Mouse (Mus musculus) hindbrain, embryonic 14.5 days (tissue): ENCODE results near the gene AU040320. TPM values are rescaled to one million over a fixed set of nuclear protein-coding genes. Genes with fewer than 3 reads are reported as not detected.

ENCODE experiments used
- ATAC-seq: fragments of 200-750 bp; cut with Nextera tagmentation; 2 replicates; pipeline ENCODE4 v1.8.0; 2017; ENCODE audit warnings: moderate number of reproducible peaks, mild to moderate bottlenecking, moderate TSS enrichment, moderate library complexity; ENCODE audit not compliant: low FRiP score
- DNase-seq: peaks from one replicate; pipeline ENCODE4 v3.0.0-alpha.2; 2015; ENCODE audit warnings: low spot score
- H3K27ac ChIP-seq: fragments of 300-500 bp; sonication (generic); 2 replicates; pipeline ENCODE4 v1.5.1; 2014; ENCODE audit warnings: mild to moderate bottlenecking, moderate library complexity
- H3K27me3 ChIP-seq: fragments of 300-500 bp; sonication (generic); 2 replicates; pipeline ENCODE4 v1.6.1; 2014; ENCODE audit warnings: mild to moderate bottlenecking, low read length, mixed read lengths; ENCODE audit not compliant: control insufficient read depth, insufficient read depth
- H3K36me3 ChIP-seq: fragments of 300-500 bp; sonication (generic); replicated peaks from 2 replicates; pipeline ENCODE4 v1.6.1; 2014; ENCODE audit not compliant: control insufficient read depth, insufficient read depth
- H3K4me1 ChIP-seq: fragments of 300-500 bp; sonication (generic); replicated peaks from 2 replicates; pipeline ENCODE4 v1.6.1; 2014; ENCODE audit warnings: antibody characterized with exemption, low read length, mixed read lengths; ENCODE audit not compliant: control insufficient read depth, insufficient read depth
- H3K4me2 ChIP-seq: fragments of 300-500 bp; sonication (generic); replicated peaks from 2 replicates; pipeline ENCODE4 v1.6.1; 2014; ENCODE audit warnings: mild to moderate bottlenecking, moderate library complexity
- H3K4me3 ChIP-seq: fragments of 300-500 bp; sonication (generic); replicated peaks from 2 replicates; pipeline ENCODE4 v1.5.1; 2014; ENCODE audit warnings: mild to moderate bottlenecking, low read length
- H3K9ac ChIP-seq: fragments of 300-500 bp; sonication (generic); 2 replicates; pipeline ENCODE4 v1.6.1; 2014
- H3K9me3 ChIP-seq: fragments of 300-500 bp; sonication (generic); 2 replicates; pipeline ENCODE4 v1.6.1; 2016; ENCODE audit warnings: low read length; ENCODE audit not compliant: control insufficient read depth
- WGBS: fragments of 180-500 bp; shearing (Covaris S2); extraction: QIAGEN DNeasy Blood & Tissue Kit; methylation state at CpG from one replicate; pipeline ENCODE4 v1.1.7; 2014; 5-methylcytosine and 5-hydroxymethylcytosine counted together
- polyA plus RNA-seq: library from polyadenylated mRNA; unstranded; fragments of >200 nt; fragmentation: Nextera tagmentation; extraction: Ambion mirVana; gene quantifications from 2 replicates; pipeline ENCODE4 v1.2.1, GENCODE M21; 2014

AU040320 gene
- 37.3 and 42.6 TPM in 2 replicates for polyA plus RNA-seq

DNA sequence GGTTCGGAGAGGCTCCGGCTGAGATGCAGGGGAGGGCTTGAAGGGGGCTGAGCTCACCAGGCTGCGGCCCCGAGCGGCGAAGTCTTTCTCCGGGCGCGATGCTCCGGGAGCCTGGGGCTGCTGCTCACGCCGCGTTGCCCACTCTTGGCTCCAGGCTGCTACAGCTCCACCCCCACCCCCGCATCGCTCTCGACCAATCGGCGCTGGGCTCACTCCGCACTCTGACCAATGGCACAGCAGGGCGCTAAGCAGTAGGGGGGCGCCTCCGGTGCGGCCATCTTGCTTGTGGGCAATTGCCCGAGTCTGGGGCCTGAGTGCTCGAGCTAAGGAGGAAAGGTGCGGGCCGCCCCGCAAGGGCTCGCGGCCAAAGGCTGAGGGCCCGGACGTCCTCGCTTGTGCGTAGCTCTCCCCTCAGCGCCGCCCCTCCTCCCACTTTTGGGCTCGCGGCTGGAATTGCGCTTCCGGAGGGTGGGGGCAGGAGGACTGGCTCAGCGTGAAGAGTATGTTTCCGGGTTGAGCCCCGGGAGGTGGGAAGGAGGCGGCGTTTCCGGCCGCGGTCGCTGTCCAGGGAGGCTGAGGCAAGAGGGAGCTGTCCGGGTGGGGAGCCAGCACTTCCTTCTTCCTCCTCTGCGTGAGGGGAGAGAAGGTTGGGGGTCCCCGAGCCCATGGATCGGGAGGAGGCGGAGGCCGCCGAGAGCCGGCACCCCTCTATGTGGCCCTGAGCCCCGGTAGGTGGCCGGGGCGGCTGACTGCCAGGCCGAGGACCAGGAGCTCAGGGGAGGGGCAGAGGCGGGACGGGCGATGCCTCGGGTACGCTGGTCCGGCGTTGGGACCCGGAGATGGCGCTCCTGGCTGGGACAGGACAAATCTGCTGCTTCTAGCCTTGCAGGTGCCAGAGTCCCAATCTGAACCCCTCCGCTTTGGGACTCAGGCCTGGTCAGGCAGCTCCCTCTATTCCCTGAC is at the start of gene AU040320, which contains the start of gene Ncdn:
AU040320 (plus strand) TSS at position 277 of the 963 bp plus-strand sequence.
Ncdn (minus strand) TSS at position 171 of the 963 bp plus-strand sequence.
- WGBS: under 1% methylated on average over 68 of the region's 71 CpGs
- DNase-seq: peak; percentile 94
- Histone ChIP-seq H3K27me3 (no peaks in the 10 kb centered on the region), H3K9me3 (no peaks in the 10 kb centered on the region), H3K27ac (peak within 1 kb of the TSS; percentile 97), H3K4me1 (peaks cover 44% of the 10 kb centered on the region), H3K36me3 (peaks cover 13% of the 10 kb centered on the region), H3K9ac (peak within 1 kb of the TSS; percentile 95), H3K4me3 (peak within 1 kb of the TSS; percentile 95), H3K4me2 (peak within 1 kb of the TSS; percentile 91)
- ATAC-seq: peak; percentile 96

DNA sequence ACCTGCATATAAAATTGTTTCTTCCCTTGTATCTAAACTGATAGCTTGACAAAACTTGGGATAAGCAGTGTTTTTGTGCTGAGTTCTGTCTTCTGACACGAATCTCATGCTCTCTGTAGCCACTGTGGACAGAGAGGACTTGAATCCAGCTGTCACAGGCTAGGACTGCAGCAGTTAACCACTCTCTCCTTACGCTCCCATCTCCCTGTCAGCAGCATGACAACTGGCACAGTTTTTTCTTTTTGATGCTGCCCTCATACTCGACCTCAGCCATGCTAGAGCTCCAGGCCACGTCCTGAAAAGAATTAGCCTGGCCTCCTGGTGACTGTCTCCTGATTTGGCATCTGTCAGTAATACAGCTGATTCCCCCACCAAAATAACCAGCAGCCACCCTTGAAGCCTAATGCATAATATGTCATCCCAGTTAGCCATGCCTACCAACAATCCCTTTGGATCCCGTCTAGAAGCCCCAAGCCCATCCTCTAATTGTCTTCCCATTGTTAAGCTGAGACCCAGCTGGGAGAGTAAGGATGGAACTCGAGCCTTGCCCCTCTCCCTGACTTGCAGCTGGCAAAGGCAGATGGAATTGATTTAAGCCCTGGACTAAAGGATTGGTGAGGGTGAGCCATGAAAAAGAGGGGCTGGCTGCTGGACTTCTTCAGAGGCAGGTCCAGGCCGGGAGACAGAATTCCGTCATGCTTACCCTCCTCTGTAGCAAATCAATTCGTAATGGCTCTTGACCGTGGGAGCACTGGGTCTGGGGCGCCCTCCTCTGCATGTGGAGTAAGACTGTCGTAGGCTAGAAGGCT is 46.5 kb upstream of the AU040320 start:
- no peaks in the 10 kb centered on the region for H3K9me3 ChIP-seq
- ATAC-seq (peak; percentile 68; the same call in 1 of the 2 replicates), DNase-seq (peak; percentile 27)
- H3K4me2 ChIP-seq: no peak overlapping the region
- WGBS: 33% methylated on average over 12 of the region's 12 CpGs
- no peak overlapping the region for H3K9ac ChIP-seq
- H3K36me3 ChIP-seq: peaks cover 80% of the 10 kb centered on the region
- H3K27ac ChIP-seq: no peak overlapping the region
- H3K4me3 ChIP-seq: no peak overlapping the region
- H3K4me1 ChIP-seq: no peaks in the 10 kb centered on the region
- H3K27me3 ChIP-seq: no peaks in the 10 kb centered on the region

DNA sequence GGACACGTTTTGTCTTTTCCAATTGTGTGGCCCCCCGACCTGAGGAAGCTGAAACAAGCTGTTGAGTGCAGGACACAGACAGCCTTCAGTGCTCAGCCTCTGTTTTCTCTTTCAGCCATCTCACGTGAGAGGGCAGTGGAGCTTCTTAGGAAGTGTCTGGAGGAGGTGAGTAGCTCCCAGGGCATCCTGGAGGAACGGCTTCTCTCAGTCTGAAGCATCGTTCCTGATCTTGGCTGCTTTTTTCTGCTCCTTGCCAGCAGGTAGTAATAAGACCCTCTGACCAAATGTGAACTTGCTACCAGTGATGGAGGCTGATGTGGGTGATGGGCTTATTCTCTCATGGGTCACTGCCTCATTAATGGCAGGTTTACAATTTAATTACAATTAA is 45.9 kb upstream of the AU040320 start:
- Histone ChIP-seq H3K9me3 (no peaks in the 10 kb centered on the region), H3K4me3 (no peak overlapping the region), H3K27me3 (no peaks in the 10 kb centered on the region), H3K4me1 (no peaks in the 10 kb centered on the region), H3K27ac (no peak overlapping the region), H3K4me2 (no peak overlapping the region), H3K36me3 (peaks cover 79% of the 10 kb centered on the region), H3K9ac (no peak overlapping the region)
- no peak for DNase-seq
- WGBS: 20% methylated on average over 5 of the region's 5 CpGs
- ATAC-seq: no peak

DNA sequence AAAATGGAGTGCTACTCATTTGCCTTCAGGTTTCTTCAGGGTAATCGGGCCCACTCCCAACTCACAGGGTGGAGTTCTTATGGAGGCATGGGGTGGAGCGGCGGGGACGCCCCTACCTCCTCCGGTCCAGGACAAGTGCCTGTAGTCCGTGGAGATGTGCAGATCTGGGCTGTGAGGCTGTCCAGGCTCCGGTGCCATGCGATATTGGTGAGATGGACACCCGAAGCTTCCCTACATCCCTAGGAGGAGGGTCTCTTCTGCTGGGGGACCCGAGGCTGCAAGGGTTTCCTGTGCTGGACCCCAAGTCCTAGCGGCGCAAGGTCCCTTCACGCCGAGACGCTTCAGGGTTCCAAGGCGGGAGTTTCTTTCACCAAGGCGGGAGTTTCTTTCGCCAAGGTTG is 21.2 kb upstream of the AU040320 start:
- ATAC-seq: no peak
- peaks cover 4% of the 10 kb centered on the region; the same call in 1 of the 2 replicates for H3K4me1 ChIP-seq
- peaks cover 78% of the 10 kb centered on the region for H3K27me3 ChIP-seq
- H3K9me3 ChIP-seq: no peaks in the 10 kb centered on the region
- H3K4me3 ChIP-seq: no peak overlapping the region; the same call in 1 of the 2 replicates
- no peaks in the 10 kb centered on the region for H3K36me3 ChIP-seq
- H3K9ac ChIP-seq: no peak overlapping the region
- no peak for DNase-seq
- no peak overlapping the region for H3K27ac ChIP-seq
- peak overlapping the region; percentile 24 for H3K4me2 ChIP-seq
- WGBS: 3% methylated on average over 18 of the region's 18 CpGs

DNA sequence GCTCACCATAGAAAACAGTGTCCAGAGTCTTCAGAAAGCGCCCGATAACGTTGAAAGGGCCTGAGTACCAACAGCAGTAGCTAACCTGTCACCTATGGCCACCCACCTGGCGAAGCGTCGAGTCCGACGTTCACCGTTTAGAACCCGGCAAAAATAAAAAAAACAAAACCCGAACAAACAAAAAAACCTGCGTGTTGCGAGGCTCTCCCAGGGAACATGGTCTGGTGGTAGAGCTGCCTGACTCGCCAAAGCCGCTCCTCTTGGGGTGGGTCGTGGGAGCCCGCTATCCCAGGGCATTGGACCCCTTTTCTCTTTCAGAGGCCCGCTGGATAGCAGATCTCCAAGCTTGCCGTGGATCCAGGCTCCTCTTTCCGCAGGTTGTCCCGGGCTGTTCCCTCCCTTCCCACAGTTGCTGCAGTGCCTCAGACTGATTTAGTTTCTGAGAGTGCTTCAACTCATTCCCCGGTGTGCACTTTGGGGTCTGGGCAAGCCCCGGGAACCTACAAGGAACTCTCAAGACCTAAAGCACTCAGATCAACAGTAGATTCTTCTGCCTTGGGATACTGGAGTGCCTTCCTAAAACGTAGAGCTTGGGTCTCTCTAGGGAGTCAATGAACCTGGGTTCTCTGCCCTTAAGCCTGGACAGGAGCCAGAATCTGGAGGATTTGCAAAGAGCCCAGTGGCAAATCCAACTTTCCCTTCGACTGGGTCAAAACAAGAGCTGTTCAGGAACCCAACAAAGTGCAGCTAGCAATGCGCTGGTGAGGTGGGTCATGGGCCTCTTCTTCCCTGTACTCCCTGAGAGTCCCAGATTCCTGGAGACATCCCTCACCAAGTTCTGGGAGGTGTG is 20.6 kb upstream of the AU040320 start:
- WGBS: 6% methylated on average over 26 of the region's 26 CpGs
- DNase-seq: no peak
- Histone ChIP-seq H3K4me3 (no peak overlapping the region; the same call in 1 of the 2 replicates), H3K4me1 (peaks cover 4% of the 10 kb centered on the region; the same call in 1 of the 2 replicates), H3K9ac (no peak overlapping the region), H3K36me3 (no peaks in the 10 kb centered on the region), H3K9me3 (no peaks in the 10 kb centered on the region), H3K27me3 (peaks cover 85% of the 10 kb centered on the region), H3K4me2 (peak overlapping the region; percentile 24), H3K27ac (no peak overlapping the region)
- no peak for ATAC-seq

DNA sequence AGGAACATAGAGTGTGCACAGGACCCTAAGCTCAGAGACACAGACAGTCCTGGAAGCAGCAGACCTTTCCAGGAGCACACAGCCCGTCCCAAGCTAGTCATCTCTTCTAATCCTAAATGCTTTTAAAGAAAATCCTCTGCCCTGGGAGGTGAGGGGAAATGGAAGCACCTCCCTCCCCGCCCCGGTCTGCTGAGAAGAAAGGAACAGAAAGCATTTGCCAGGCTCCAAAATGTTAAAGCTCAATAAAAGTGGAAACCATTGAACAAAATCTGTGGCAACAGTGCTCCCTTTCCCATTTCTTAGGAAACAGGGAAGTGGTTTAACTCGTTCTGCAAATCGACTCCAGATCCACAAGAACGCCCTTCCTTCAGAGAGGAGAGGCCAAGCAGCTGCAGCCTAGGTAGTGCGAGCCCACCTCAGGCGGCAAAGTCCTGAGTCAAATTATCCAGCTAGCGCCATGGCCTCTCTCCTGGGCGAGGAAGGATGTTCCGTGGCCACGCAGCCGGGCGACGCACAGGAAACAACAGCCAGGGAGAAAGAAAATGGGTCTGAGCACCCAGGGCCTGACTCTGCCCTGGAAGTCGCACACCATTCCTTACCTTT is 19.2 kb upstream of the AU040320 start:
- ATAC-seq: no peak
- Histone ChIP-seq H3K4me2 (no peak overlapping the region), H3K4me1 (peaks cover 4% of the 10 kb centered on the region; the same call in 1 of the 2 replicates), H3K27me3 (peaks cover 95% of the 10 kb centered on the region), H3K36me3 (no peaks in the 10 kb centered on the region), H3K9me3 (no peaks in the 10 kb centered on the region), H3K9ac (no peak overlapping the region), H3K27ac (no peak overlapping the region), H3K4me3 (no peak overlapping the region)
- 3% methylated on average over 16 of the region's 16 CpGs for WGBS
- no peak for DNase-seq

DNA sequence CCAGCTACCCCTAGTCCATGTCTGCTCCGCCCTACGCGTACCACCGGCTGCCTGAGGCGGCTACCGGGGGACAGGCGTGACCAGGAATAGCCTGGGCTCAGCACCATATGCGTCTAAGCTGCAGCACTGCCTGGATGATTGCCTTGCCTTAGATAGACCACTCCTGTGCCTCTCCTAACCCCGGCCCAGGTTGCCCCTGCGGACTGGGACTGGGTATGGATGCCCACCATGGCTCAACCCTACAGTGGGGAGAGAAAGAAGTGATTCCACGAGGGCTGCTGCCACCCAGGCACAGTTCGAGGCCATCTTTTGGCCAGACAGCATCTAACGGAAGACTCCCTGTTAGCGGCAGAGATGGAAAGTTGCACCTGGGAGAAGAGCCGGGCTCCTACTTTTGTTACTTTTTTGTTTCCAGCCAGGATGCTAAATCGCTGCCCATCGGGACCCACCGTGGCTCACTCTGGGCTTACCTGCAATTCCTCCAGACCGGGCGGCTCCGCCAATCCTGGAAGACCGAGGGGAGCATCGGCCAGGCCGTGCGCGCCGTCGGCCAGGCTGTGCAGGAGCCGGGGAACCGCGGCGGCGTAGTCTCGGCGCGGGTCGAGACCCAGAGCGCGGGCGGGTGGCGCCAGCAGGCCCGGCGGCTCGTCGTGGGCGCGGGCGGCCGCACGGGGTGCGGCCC is 18.5 kb upstream of the AU040320 start:
- Histone ChIP-seq H3K4me1 (peaks cover 4% of the 10 kb centered on the region; the same call in 1 of the 2 replicates), H3K27ac (no peak overlapping the region), H3K9me3 (no peaks in the 10 kb centered on the region), H3K4me3 (peak overlapping the region; percentile 11), H3K36me3 (no peaks in the 10 kb centered on the region), H3K27me3 (peaks cover 97% of the 10 kb centered on the region), H3K9ac (no peak overlapping the region), H3K4me2 (peak overlapping the region; percentile 47)
- DNase-seq (no peak), ATAC-seq (no peak)
- WGBS: 3% methylated on average over 51 of the region's 51 CpGs
